Mouse (Mus musculus) large intestine, adult 2 months (tissue): ENCODE results near the gene Clec4d. TPM values are rescaled to one million over a fixed set of nuclear protein-coding genes. Genes with fewer than 3 reads are reported as not detected.
"Not testable (repeated sequence)": the region's sequence is repeated elsewhere in the genome, so short reads cannot be mapped to it uniquely, and the experiment has no call there.

Experiments
- DNase-seq: peaks from one replicate; pipeline ENCODE4 v3.0.0-alpha.2; 2012; ENCODE audit warnings: low read depth, low spot score
- WGBS: fragments of 180-500 bp; shearing (Covaris S2); methylation state at CpG from one replicate; pipeline ENCODE4 v1.1.7; 2018; 5-methylcytosine and 5-hydroxymethylcytosine counted together
- polyA plus RNA-seq: library from polyadenylated mRNA; depleted of rRNA; stranded (reverse); fragments of >200 nt; gene quantifications from 2 replicates; pipeline ENCODE4 v1.2.3, GENCODE M21; 2012; rRNA removed

Clec4d gene
- polyA plus RNA-seq, 1 experiment: 0.21 TPM

GRCm38 (mm10) chr6:123296687-123297086 is 34.8 kb downstream of the Clec4d start:
- no peak for DNase-seq
- 43% methylated on average over 1 of the region's 1 CpGs for WGBS

DNA sequence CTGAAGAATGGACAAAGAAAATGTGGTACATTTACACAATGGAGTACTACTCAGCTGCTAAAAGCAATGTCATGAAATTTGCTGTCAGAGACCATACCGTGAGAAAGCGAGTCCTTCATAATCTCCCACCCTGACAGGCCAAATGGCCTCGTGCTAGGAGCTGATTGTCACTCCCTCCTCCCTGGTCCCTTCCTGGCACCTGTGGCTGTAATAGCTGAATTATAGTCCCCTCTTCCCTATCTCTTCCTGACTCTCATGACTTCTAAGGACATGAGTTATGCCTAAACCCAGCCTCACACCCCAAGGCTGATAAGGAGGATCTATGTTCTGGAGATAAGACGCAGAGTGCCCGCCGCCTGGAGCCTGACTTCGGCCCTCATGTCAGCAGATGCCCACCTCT is 44.4 kb downstream of the Clec4d start:
- WGBS: 84% methylated on average over 7 of the region's 7 CpGs

GRCm38 (mm10) chr6:123308033-123308432 is 46.1 kb downstream of the Clec4d start, which contains the start of gene Vmn2r19:
Vmn2r19 (plus strand) TSS chr6:123308333.
- no peak for DNase-seq
- WGBS: 87% methylated on average over 2 of the region's 2 CpGs

More for the DNA sequence above, 44.4 kb downstream of the Clec4d start:
- DNase-seq: not testable (repeated sequence)

Other genes starting within 250 kb of the Clec4d start
- gene Clec4b1, start 212.1 kb upstream of the Clec4d start, polyA plus RNA-seq: 0.55 and 0.80 TPM in 2 replicates
- gene Clec4a2, start 155.7 kb upstream of the Clec4d start, polyA plus RNA-seq: 5.4 and 5.5 TPM in 2 replicates
- gene Clec4b2, start 89.2 kb upstream of the Clec4d start, polyA plus RNA-seq: not detected in 2 replicates
- 3.8 and 5.0 TPM in 2 replicates for gene Clec4n, start 32.3 kb upstream of the Clec4d start, polyA plus RNA-seq
- gene Clec4e, start 27.8 kb downstream of the Clec4d start, polyA plus RNA-seq: 0.10 and 0.17 TPM in 2 replicates
- not detected in 2 replicates for gene Vmn2r19, start 46.2 kb downstream of the Clec4d start, polyA plus RNA-seq
- not detected in 2 replicates for gene Vmn2r20, start 156.0 kb downstream of the Clec4d start, polyA plus RNA-seq